Mouse (Mus musculus) forebrain, postnatal 0 days (tissue): Measurements from ENCODE around the gene Syn3. TPM values are rescaled to one million over a fixed set of nuclear protein-coding genes. Genes with fewer than 3 reads are reported as not detected.
A peak's percentile ranks its signal among the peaks of the same experiment; 100 is the strongest.

ENCODE experiments used
- ATAC-seq: fragments of 200-750 bp; cut with Nextera tagmentation; 2 replicates; pipeline ENCODE4 v1.8.0; 2017; ENCODE audit warnings: mild to moderate bottlenecking, moderate library complexity
- DNase-seq: peaks from one replicate; pipeline ENCODE4 v3.0.0-alpha.2; 2015
- H3K27ac ChIP-seq: fragments of 300-500 bp; sonication (generic); 2 replicates; pipeline ENCODE4 v1.5.1; 2014; ENCODE audit warnings: low read depth, mild to moderate bottlenecking, antibody characterized with exemption, low read length, moderate library complexity, mixed read lengths
- H3K27me3 ChIP-seq: fragments of 300-500 bp; sonication (generic); 2 replicates; pipeline ENCODE4 v1.6.1; 2014; ENCODE audit warnings: mild to moderate bottlenecking, low read length, mixed read lengths; ENCODE audit not compliant: insufficient read depth
- H3K36me3 ChIP-seq: fragments of 300-500 bp; sonication (generic); 2 replicates; pipeline ENCODE4 v1.6.1; 2014; ENCODE audit warnings: mild to moderate bottlenecking, moderate library complexity; ENCODE audit not compliant: insufficient read depth
- H3K4me1 ChIP-seq: fragments of 300-500 bp; sonication (generic); 2 replicates; pipeline ENCODE4 v1.6.1; 2014; ENCODE audit warnings: antibody characterized with exemption; ENCODE audit not compliant: insufficient read depth
- H3K4me2 ChIP-seq: fragments of 300-500 bp; sonication (generic); 2 replicates; pipeline ENCODE4 v1.6.1; 2014; ENCODE audit warnings: low read depth, mild to moderate bottlenecking, moderate library complexity
- H3K4me3 ChIP-seq: fragments of 300-500 bp; sonication (generic); 2 replicates; pipeline ENCODE4 v1.5.1; 2014; ENCODE audit warnings: low read depth, low read length, mixed read lengths
- H3K9ac ChIP-seq: fragments of 300-500 bp; sonication (generic); 2 replicates; pipeline ENCODE4 v1.6.1; 2014; ENCODE audit warnings: mild to moderate bottlenecking
- H3K9me3 ChIP-seq: fragments of 300-500 bp; sonication (generic); 2 replicates; pipeline ENCODE4 v1.6.1; 2016; ENCODE audit warnings: low read length
- CTCF ChIP-seq: sonication (generic); IDR thresholded peaks from 2 replicates; pipeline ENCODE4 v1.5.1; 2016; ENCODE audit warnings: antibody characterized with exemption, control low read depth, low read depth
- WGBS: fragments of 180-500 bp; shearing (Covaris S2); extraction: QIAGEN DNeasy Blood & Tissue Kit; methylation state at CpG from one replicate; pipeline ENCODE4 v1.1.7; 2014; 5-methylcytosine and 5-hydroxymethylcytosine counted together
- polyA plus RNA-seq: library from polyadenylated mRNA; unstranded; fragments of >200 nt; fragmentation: Nextera tagmentation; extraction: Ambion mirVana; gene quantifications from 2 replicates; pipeline ENCODE4 v1.2.1, GENCODE M21; 2015
- total RNA-seq: library from RNA; depleted of rRNA; stranded (reverse); fragments of >200 nt; gene quantifications from 2 replicates; pipeline ENCODE4 v1.2.3, GENCODE M21; 2014

Gene Syn3
- total and polyA plus RNA-seq, 2 experiments from 2014 or later = 16.4 to 47.6 TPM

DNA sequence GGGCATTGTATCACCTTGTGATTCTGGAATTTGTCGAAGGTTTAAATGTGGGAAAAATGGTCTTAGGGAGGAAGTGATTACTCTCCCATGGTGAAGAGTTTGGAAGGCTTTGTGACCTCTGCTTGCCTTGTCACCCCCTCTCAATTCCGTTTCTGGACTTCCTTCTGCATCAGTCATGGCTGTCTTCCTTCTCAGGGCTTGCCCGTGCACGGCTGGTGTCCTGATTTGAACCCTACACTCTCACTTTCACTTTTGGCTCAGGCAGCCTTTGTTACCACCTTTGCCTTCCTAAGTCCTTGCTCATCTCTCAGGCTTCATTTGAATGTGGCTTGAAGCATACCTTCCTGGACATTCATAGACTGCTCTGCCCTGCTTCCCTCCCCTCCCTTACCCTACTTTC lies 424.6 kb downstream of the Syn3 start:
- DNase-seq = no peak
- H3K4me3 ChIP-seq = no peak overlapping the region
- H3K9ac ChIP-seq = no peak overlapping the region
- no peak for TF ChIP-seq CTCF
- peaks cover 10% of the 10 kb centered on the region; the same call in 1 of the 2 replicates for H3K36me3 ChIP-seq
- no peak overlapping the region for H3K4me2 ChIP-seq
- H3K4me1 ChIP-seq = no peaks in the 10 kb centered on the region
- H3K9me3 ChIP-seq = no peaks in the 10 kb centered on the region
- 89% methylated on average over 4 of the region's 4 CpGs for WGBS
- no peak for ATAC-seq
- H3K27ac ChIP-seq = no peak overlapping the region
- H3K27me3 ChIP-seq = no peaks in the 10 kb centered on the region

DNA sequence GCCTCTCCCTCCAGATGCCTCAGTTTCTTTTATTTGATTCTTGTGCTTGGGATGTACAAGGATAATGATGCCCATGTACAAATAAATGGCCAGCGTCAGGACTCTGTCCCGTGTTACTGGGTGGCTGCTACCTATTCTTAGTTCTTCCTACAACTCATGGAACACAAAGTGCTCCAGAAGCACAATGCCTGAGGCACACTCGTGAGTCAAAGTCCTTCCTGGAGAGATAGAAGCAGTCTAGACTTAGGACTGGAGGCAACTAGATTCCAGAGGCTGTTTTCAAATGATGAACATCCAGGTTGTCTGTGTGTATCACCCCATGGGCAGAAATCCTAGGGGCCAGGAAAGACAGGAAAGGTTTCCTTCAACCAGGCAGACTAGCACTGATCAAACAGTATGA lies 427.9 kb downstream of the Syn3 start:
- Histone ChIP-seq H3K9ac (no peak overlapping the region), H3K4me2 (no peak overlapping the region), H3K4me3 (no peak overlapping the region), H3K27ac (no peak overlapping the region), H3K27me3 (no peaks in the 10 kb centered on the region), H3K36me3 (peaks cover 14% of the 10 kb centered on the region; the same call in 1 of the 2 replicates), H3K4me1 (no peaks in the 10 kb centered on the region), H3K9me3 (no peaks in the 10 kb centered on the region)
- 86% methylated on average over 3 of the region's 3 CpGs for WGBS
- ATAC-seq (no peak), DNase-seq (no peak)
- TF ChIP-seq CTCF = no peak

DNA sequence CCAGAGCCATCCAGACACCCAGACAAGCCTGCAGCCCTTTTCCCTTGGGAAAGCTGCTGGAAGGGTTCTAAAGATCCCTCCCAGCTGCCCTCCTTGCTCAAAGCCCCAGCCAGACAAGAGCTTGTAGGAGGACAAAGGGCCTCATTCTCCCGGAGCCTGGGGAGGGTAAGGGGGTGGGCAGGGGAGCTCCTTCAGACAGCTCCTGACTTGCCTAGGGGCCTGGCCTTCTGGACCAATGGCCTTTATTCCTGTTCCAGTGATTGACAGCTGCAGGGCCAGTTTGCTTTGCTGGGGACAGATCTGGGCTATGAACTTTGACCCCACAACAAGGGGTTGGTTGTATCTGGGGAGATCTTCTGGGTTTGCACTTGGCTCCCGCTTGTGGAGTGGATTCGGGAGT lies 429.4 kb downstream of the Syn3 start:
- Histone ChIP-seq H3K4me1 (no peaks in the 10 kb centered on the region), H3K9ac (no peak overlapping the region), H3K4me3 (no peak overlapping the region), H3K4me2 (no peak overlapping the region), H3K9me3 (no peaks in the 10 kb centered on the region), H3K36me3 (peaks cover 14% of the 10 kb centered on the region; the same call in 1 of the 2 replicates), H3K27me3 (no peaks in the 10 kb centered on the region), H3K27ac (no peak overlapping the region)
- peak; percentile 71 for ATAC-seq
- DNase-seq = peak; percentile 17
- TF ChIP-seq CTCF = no peak
- 22% methylated on average over 3 of the region's 3 CpGs for WGBS

DNA sequence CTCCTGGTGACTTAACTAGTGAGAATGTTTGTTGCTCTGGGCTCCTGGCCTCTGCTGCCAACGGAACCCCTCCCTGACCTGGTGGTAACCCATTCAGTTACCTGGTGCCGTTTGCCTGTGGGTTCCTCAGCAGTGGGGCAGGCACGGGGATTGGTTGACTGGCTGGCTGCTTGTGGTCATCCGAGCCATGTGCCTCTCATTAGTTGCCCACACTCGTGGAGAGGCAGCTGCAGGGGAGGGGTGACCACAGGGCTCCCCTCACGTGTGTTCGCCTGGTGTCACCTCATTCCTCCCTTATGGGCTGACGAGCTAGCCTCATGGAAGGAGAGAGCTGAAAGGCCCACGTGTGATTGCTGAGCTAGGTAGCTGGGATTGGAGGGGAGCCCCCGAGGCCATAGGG lies 430.8 kb downstream of the Syn3 start:
- TF ChIP-seq CTCF = no peak
- H3K4me2 ChIP-seq = no peak overlapping the region
- no peak overlapping the region for H3K27ac ChIP-seq
- WGBS = 78% methylated on average over 10 of the region's 10 CpGs
- peaks cover 12% of the 10 kb centered on the region; the same call in 1 of the 2 replicates for H3K36me3 ChIP-seq
- ATAC-seq (no peak), DNase-seq (no peak)
- H3K9ac ChIP-seq = no peak overlapping the region
- H3K4me3 ChIP-seq = no peak overlapping the region
- no peaks in the 10 kb centered on the region for H3K4me1 ChIP-seq
- H3K9me3 ChIP-seq = no peaks in the 10 kb centered on the region
- no peaks in the 10 kb centered on the region for H3K27me3 ChIP-seq

DNA sequence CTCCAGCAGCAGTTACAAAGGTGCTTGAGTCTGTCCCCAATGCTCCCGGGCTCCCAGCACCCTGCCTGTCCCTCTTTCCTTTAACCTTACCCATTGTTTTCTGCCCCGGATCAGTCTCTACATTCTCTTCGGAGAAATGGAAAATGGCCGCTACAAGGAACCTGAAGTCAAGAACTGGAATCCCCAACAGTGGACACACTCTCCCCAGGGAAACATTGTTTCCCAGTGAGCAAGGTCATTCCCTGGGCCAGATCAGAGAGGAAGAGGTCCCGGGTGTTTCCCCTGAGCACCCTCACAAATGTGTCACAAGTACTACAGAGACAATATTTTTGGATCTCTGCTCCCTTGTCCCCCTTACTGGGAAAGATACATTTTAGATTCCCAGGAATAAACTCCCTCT lies 432.0 kb downstream of the Syn3 start:
- no peak for TF ChIP-seq CTCF

DNA sequence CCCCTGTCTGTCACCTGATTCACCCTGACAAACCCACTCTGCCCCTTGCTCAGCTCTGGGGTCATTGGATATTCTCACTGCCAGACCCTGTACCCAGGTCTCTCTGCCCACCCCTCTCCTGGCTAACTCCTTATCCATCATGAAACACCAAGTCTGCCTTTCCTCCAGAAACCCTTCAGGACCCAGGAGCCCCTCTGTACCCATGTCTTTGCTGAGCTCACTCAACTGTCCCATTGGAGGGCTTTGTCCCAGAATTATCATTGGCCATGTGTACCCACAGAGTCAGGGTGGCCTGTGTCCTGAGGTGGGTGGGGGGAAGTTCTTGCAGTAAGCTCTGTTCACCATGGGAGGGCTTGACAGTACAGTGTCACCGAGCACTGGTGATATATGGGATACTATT lies 433.0 kb downstream of the Syn3 start:
- 0 out of 2 replicates have a peak, but pooled peaks cover 4% of the 10 kb centered on the region for H3K36me3 ChIP-seq
- no peak overlapping the region for H3K9ac ChIP-seq
- no peak overlapping the region for H3K4me3 ChIP-seq
- H3K9me3 ChIP-seq = 0 out of 2 replicates have a peak, but pooled peaks cover 3% of the 10 kb centered on the region
- no peak for ATAC-seq
- H3K27me3 ChIP-seq = no peaks in the 10 kb centered on the region
- DNase-seq = no peak
- 88% methylated on average over 1 of the region's 1 CpGs for WGBS
- H3K27ac ChIP-seq = no peak overlapping the region
- no peak; the same call in 1 of the 2 replicates for TF ChIP-seq CTCF
- no peaks in the 10 kb centered on the region for H3K4me1 ChIP-seq
- H3K4me2 ChIP-seq = no peak overlapping the region

More for the DNA sequence above, 432.0 kb downstream of the Syn3 start:
- no peaks in the 10 kb centered on the region for H3K4me1 ChIP-seq
- ATAC-seq (no peak), DNase-seq (no peak)
- H3K4me2 ChIP-seq = no peak overlapping the region
- H3K9ac ChIP-seq = no peak overlapping the region
- H3K36me3 ChIP-seq = peaks cover 11% of the 10 kb centered on the region; the same call in 1 of the 2 replicates
- H3K9me3 ChIP-seq = 0 out of 2 replicates have a peak, but pooled peaks cover 3% of the 10 kb centered on the region
- H3K27ac ChIP-seq = no peak overlapping the region
- no peak overlapping the region for H3K4me3 ChIP-seq
- no peaks in the 10 kb centered on the region for H3K27me3 ChIP-seq
- 79% methylated on average over 5 of the region's 5 CpGs for WGBS

DNA sequence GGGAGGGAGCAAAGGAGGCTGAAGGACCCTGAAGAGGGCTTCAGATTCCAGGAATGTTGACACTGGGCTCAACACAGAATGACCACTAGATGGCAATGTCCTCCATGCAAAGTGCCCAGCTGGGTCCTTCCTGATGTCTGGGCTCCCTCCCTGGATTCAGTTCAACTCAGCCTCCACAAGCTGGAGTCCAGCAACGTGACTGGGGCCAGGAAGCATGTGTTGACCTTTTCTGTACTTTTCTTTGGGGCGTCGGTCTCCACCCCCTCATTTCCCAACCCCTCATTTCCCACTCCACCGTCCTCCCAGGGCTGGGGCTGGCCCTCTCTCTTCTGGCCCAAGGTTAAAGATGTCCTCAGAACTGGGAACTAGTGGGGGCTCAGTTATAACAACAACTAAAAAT lies 433.8 kb downstream of the Syn3 start:
- H3K9me3 ChIP-seq = 0 out of 2 replicates have a peak, but pooled peaks cover 3% of the 10 kb centered on the region
- DNase-seq = peak; percentile 83
- H3K4me1 ChIP-seq = no peaks in the 10 kb centered on the region
- no peak overlapping the region for H3K4me3 ChIP-seq
- H3K27ac ChIP-seq = no peak overlapping the region
- peak; percentile 97 for TF ChIP-seq CTCF
- 5% methylated on average over 4 of the region's 4 CpGs for WGBS
- no peak overlapping the region for H3K4me2 ChIP-seq
- no peaks in the 10 kb centered on the region for H3K27me3 ChIP-seq
- 0 out of 2 replicates have a peak, but pooled peaks cover 4% of the 10 kb centered on the region for H3K36me3 ChIP-seq
- H3K9ac ChIP-seq = no peak overlapping the region
- peak; percentile 81 for ATAC-seq
